ENCODE assay signal across 8 mouse cellular contexts in the genomic region with DNA sequence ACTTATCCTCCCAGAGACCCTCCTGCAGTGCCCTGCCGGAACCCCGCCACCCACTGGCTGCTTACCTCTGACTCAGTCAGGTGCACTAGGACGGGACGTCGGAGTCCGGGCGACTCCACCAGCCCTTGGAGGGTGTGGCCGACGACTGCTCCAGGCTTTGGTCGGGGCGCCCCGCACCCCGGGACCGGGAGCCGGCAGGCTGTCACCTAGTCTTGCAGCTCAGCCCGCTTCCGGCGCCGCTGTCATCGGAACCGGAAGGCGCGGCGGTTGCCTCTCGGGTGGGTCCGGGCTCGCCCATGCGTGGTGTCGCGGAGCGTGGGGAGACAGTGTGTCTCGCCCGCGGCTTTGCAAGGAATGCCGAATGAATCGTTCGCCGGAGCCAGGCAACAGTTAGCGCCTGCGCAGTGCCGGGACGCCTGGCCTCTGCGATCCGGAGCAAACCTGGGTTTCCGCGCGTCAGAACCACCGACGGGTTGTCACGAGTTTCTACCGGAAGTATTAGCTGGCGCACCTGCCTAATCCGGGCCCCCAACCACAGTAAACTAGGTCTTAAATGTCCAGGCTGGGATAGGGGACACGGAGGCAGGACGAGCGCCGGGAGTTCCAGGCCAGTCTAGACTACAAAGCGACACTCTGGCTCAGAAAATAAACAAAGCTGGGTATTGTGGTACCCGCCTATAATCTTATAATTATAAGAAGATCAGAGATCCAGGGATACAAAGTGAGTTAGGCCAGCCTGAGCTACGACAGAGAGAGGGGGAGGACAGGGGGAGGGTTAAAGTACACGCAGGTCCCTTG. TPM values are rescaled to one million over a fixed set of nuclear protein-coding genes. Genes with fewer than 3 reads are reported as not detected.
DNase-seq lines count a peak whose midpoint lies in the region; ATAC-seq lines count a peak whose summit lies in the region.

A gene (minus strand): TSS at position 372 of the 798 bp plus-strand sequence.

- WGBS in hindbrain, embryonic 14.5 days, result under 1% methylated on average over 61 of the region's 61 CpGs

- peak; percentile 85 for DNase-seq in WW6 (ENCODE audit: low read depth, low spot score)
- DNase-seq in cerebellum, postnatal 36 days, result peak; percentile 90 to 91
- peak; percentile 96 to 97 for DNase-seq in frontal cortex, postnatal 36 days (ENCODE audit: low spot score in 2 of 2)
- peak; percentile 90 for DNase-seq in hindbrain, embryonic 14.5 days (ENCODE audit: low spot score)
- peak; percentile 93 to 95 for DNase-seq in layer of hippocampus, postnatal 36 days
- DNase-seq in lung, postnatal 25 days (ENCODE audit: low spot score), result peak; percentile 89
- peak; percentile 91 for DNase-seq in retina, embryonic 14.5 days (ENCODE audit: low spot score)
- peak; percentile 84 to 87 for DNase-seq in thymus, postnatal 36 days

- peak within 1 kb of the TSS; percentile 64 for H3K9ac ChIP-seq in hindbrain, embryonic 14.5 days

- peaks cover 10% of the 10 kb centered on the region for H3K4me1 ChIP-seq in hindbrain, embryonic 14.5 days (replicated peaks; ENCODE audit: control insufficient read depth, insufficient read depth, low read length)

- no peaks in the 10 kb centered on the region for H3K9me3 ChIP-seq in hindbrain, embryonic 14.5 days (ENCODE audit: control insufficient read depth, low read length)

- no peaks in the 10 kb centered on the region for H3K36me3 ChIP-seq in hindbrain, embryonic 14.5 days (replicated peaks; ENCODE audit: control insufficient read depth, insufficient read depth)

- peak within 1 kb of the TSS; percentile 82 for H3K4me3 ChIP-seq in hindbrain, embryonic 14.5 days (replicated peaks; ENCODE audit: low read length)

- H3K27me3 ChIP-seq in hindbrain, embryonic 14.5 days (ENCODE audit: control insufficient read depth, insufficient read depth, low read length), result no peaks in the 10 kb centered on the region

- ATAC-seq in hindbrain, embryonic 14.5 days (ENCODE audit: low FRiP score), result peak; percentile 93

- peak within 1 kb of the TSS; percentile 79 for H3K27ac ChIP-seq in hindbrain, embryonic 14.5 days

- peak within 1 kb of the TSS; percentile 79 for H3K4me2 ChIP-seq in hindbrain, embryonic 14.5 days (replicated peaks)

RNA-seq across cellular contexts. Expression of the gene that starts here (rescaled TPM):
- 77.7 and 78.4 TPM in 2 replicates for polyA plus RNA-seq in hindbrain, embryonic 14.5 days (2014; fragmentation: Nextera tagmentation; extraction: Ambion mirVana)
- total RNA-seq in layer of hippocampus, postnatal 36 days (2021), result 10 to 100 TPM; 60.0 to 62.6 TPM

Comparison
In these comparisons a context has a peak if more than half of its experiments do, and no peak if none do; other contexts are left out.
1. Peak in every context shown above with its lines: DNase-seq, ATAC-seq, H3K4me3 ChIP-seq and H3K27ac ChIP-seq.